14 mouse cellular contexts compared by ENCODE assay signal in genomic region chr11:69306039-69306438, GRCm38 (mm10).
"Had no signal": no experiment of that assay in that cellular context is flagged by ENCODE, and none has a peak within 500 bp of the region (broad histone marks: within the 10 kb centered on the region; RNA-seq: fewer than 3 reads in every experiment).

No protein-coding gene starts in this region.

- H3K9me3 ChIP-seq: neural tube, embryonic 13.5 days; neural tube, embryonic 15.5 days; stomach, embryonic 15.5 days had no signal

- H3K4me3 ChIP-seq: neural tube, embryonic 13.5 days; neural tube, embryonic 15.5 days; stomach, embryonic 15.5 days had no signal

- DNase-seq: retina, postnatal 1 day; right cerebral cortex, adult 18-20 months; right cerebral cortex, postnatal 14 days; right cerebral cortex, postnatal 25 days; right cerebral cortex, postnatal 4 days; thymus, adult 18-20 months; thymus, adult 2 months; thymus, postnatal 14 days; thymus, postnatal 36 days; thymus, postnatal 4 days had no signal

- H3K27me3 ChIP-seq: neural tube, embryonic 13.5 days; neural tube, embryonic 15.5 days; stomach, embryonic 15.5 days had no signal

- H3K4me1 ChIP-seq: neural tube, embryonic 13.5 days; neural tube, embryonic 15.5 days; stomach, embryonic 15.5 days had no signal

- H3K9ac ChIP-seq: neural tube, embryonic 13.5 days; neural tube, embryonic 15.5 days; stomach, embryonic 15.5 days had no signal

- H3K4me2 ChIP-seq: neural tube, embryonic 13.5 days; neural tube, embryonic 15.5 days; stomach, embryonic 15.5 days had no signal

- H3K27ac ChIP-seq: neural tube, embryonic 13.5 days; neural tube, embryonic 15.5 days; stomach, embryonic 15.5 days; stomach, postnatal 0 days had no signal
